Mouse (Mus musculus): ENCODE measurements around the gene Lingo4. TPM values are rescaled to one million over a fixed set of nuclear protein-coding genes. Genes with fewer than 3 reads are reported as not detected.

Gene Lingo4
- polyA plus RNA-seq, 1 experiment = not detected

DNA sequence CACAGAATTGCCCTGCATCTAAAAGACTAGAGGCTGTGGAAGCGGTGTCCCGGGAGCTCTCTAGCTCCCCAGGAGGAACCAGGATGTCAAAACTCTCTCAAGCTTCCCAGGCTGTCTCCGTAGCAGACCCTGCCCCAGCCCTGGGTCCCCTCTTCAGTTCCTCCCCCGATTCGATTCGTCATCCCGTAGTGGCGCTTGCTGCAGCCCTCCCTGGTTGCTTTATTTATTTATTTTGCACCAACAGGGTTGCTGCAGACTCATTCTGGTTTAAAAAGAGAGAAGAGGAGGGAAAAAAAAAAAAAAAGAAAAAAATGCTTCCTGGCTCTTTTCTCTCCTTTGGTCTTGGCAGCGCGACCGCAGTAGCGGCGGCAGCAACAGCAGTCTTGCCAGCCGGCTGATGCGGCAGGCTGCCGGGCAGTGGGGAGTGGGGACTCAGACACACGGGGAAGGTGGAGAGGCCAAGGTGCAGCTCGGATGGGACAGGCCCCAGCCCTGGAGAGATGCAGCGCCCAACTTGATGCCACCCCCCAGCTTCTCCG, 695 bp downstream of the Lingo4 start:
- no peak overlapping the region for H3K27ac ChIP-seq (ENCODE audit: insufficient read depth, low read length)
- 0 out of 2 replicates have a peak, but pooled peaks cover under 1% of the 10 kb centered on the region for H3K4me1 ChIP-seq (ENCODE audit: control insufficient read depth, insufficient read depth, low read length)
- TF ChIP-seq POLR2A (IDR thresholded peaks at IDR 0.05; ENCODE audit: low read depth, low read length) = no peak
- TF ChIP-seq CTCF (IDR thresholded peaks at IDR 0.05; ENCODE audit: borderline replicate concordance, insufficient read depth, low read length) = no peak
- peak overlapping the region; percentile 14; the same call in 1 of the 2 replicates for H3K4me3 ChIP-seq (ENCODE audit: insufficient read depth, low read length)

DNA sequence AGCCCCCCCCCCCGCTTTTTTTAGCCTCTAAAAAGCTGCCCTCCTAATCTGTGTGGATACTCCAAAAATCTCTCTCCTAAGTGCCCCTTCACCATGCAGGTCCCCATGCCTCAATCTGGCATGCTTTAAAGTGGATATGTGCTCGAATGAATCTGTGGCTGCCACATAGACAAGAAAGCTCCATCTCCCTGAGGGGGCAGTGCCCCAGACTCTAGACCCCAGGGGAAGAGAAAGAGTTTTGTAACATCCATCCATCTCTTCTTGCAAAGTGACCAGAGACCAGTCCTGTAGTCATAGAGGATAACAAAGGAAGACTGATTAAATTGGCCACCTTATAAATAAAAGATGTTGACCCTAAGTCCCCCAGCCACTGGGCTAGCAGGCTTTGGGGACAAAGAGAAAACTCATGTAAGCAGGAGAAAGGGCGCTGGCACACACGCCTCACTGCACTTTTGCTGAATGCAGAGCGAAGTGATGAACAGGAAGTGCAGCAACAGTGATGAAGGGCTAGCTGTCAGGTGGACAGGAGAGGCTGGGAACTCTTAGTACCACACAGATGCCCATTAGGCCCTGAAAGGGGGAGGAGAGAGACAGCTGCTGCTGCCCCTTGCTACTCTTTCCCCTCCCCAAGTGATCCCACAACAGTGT, 1.5 kb downstream of the Lingo4 start:
- TF ChIP-seq CTCF (IDR thresholded peaks at IDR 0.05; ENCODE audit: borderline replicate concordance, insufficient read depth, low read length) (no peak), POLR2A (IDR thresholded peaks at IDR 0.05; ENCODE audit: low read depth, low read length) (no peak)
- no peak overlapping the region for H3K4me3 ChIP-seq (ENCODE audit: insufficient read depth, low read length)
- peaks cover 5% of the 10 kb centered on the region; the same call in 1 of the 2 replicates for H3K4me1 ChIP-seq (ENCODE audit: control insufficient read depth, insufficient read depth, low read length)
- H3K27ac ChIP-seq (ENCODE audit: insufficient read depth, low read length) = no peak overlapping the region

DNA sequence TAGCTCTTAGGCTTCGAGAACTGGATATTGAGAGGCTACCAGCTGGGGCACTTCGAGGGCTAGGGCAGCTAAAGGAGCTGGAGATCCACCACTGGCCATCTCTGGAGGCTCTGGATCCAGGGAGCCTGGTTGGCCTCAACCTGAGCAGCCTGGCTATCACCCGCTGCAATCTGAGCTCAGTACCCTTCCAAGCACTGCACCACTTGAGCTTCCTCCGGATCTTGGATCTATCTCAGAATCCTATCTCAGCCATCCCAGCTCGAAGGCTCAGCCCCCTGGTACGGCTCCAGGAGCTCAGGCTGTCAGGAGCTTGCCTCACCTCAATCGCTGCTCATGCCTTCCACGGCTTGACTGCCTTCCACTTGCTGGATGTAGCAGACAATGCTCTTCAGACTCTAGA, 4.1 kb downstream of the Lingo4 start:
- TF ChIP-seq POLR2A (IDR thresholded peaks at IDR 0.05; ENCODE audit: low read depth, low read length) (no peak), CTCF (IDR thresholded peaks at IDR 0.05; ENCODE audit: borderline replicate concordance, insufficient read depth, low read length) (no peak)
- no peak overlapping the region for H3K4me3 ChIP-seq (ENCODE audit: insufficient read depth, low read length)
- no peak overlapping the region for H3K27ac ChIP-seq (ENCODE audit: insufficient read depth, low read length)
- H3K4me1 ChIP-seq (ENCODE audit: control insufficient read depth, insufficient read depth, low read length) = peaks cover 5% of the 10 kb centered on the region; the same call in 1 of the 2 replicates

DNA sequence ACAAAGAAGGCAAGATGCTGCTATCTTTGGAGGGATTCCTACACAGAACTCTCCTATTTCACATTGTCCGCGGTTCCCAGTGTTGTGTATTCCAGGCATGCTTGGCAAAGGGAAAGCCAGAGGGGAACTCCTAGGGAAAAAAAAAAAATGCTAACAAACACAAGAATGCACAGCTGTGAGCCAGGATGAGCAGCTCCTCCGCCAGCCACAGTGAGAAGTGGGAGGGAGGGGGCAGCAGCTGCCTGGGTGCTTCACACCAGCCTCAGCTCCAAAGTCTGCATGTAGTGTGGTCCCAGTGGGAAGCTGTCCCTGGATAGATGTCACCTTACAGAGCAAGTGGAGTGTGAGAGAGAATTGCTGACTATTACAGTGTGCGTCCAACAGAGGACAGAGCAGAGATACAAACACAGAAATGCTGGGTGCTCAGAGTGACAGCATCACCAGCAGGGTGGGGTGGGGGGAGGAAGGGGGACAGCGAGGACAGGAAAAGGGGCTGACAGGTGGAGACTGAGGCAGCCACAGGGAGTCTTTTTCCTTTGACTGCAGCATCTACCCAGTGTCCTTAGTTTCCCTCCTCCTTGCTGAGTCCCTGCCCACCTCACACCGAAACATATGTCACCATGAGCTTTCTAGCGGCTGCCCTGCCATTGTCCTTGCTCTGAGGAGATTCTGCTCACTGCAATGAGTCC, 6.2 kb downstream of the Lingo4 start:
- TF ChIP-seq POLR2A (IDR thresholded peaks at IDR 0.05; ENCODE audit: low read depth, low read length) (no peak), CTCF (IDR thresholded peaks at IDR 0.05; ENCODE audit: borderline replicate concordance, insufficient read depth, low read length) (no peak)
- no peak overlapping the region for H3K4me3 ChIP-seq (ENCODE audit: insufficient read depth, low read length)
- no peak overlapping the region for H3K27ac ChIP-seq (ENCODE audit: insufficient read depth, low read length)
- H3K4me1 ChIP-seq (ENCODE audit: control insufficient read depth, insufficient read depth, low read length) = peaks cover 5% of the 10 kb centered on the region; the same call in 1 of the 2 replicates

- peaks cover 5% of the 10 kb centered on the region; the same call in 1 of the 2 replicates for H3K4me1 ChIP-seq (ENCODE audit: control insufficient read depth, insufficient read depth, low read length)
- TF ChIP-seq POLR2A (IDR thresholded peaks at IDR 0.05; ENCODE audit: low read depth, low read length) (no peak), CTCF (IDR thresholded peaks at IDR 0.05; ENCODE audit: borderline replicate concordance, insufficient read depth, low read length) (no peak)
- no peak overlapping the region for H3K27ac ChIP-seq (ENCODE audit: insufficient read depth, low read length)
- H3K4me3 ChIP-seq (ENCODE audit: insufficient read depth, low read length) = no peak overlapping the region
Observed at GRCm38 (mm10) chr3:94405561-94405960, 7.2 kb downstream of the Lingo4 start.

DNA sequence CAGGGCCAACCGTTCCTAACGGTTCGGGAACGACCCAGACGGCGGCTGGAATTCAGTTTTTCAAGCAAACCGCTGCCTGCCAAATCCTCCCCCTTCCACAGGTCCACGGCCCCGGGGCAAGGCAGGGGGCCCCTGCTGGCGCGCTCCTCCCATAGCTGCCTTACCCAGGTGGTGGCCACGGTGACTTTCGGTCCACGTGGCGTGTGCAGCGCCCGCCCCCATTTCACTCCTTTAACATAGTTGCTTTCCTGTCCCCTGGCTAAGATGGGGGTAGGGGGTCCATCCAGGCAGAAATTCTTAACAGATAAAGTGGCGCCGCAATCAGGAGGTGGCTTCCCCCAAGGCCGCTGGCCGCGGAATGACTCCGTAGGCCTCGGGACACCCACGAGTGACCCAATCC, 14.2 kb downstream of the Lingo4 start:
- no peak overlapping the region for H3K27ac ChIP-seq (ENCODE audit: insufficient read depth, low read length)
- H3K4me1 ChIP-seq (ENCODE audit: control insufficient read depth, insufficient read depth, low read length) = no peaks in the 10 kb centered on the region
- H3K4me3 ChIP-seq (ENCODE audit: insufficient read depth, low read length) = peak overlapping the region; percentile 48
- TF ChIP-seq CTCF (IDR thresholded peaks at IDR 0.05; ENCODE audit: borderline replicate concordance, insufficient read depth, low read length) = no peak
- TF ChIP-seq POLR2A (IDR thresholded peaks at IDR 0.05; ENCODE audit: low read depth, low read length) = no peak

- no peak within 1 kb of the TSS for H3K27ac ChIP-seq (ENCODE audit: insufficient read depth, low read length)
- no peaks in the 10 kb centered on the region for H3K4me1 ChIP-seq (ENCODE audit: control insufficient read depth, insufficient read depth, low read length)
- TF ChIP-seq POLR2A (IDR thresholded peaks at IDR 0.05; ENCODE audit: low read depth, low read length) (peak; percentile 52; the same call in 1 of the 2 replicates), CTCF (IDR thresholded peaks at IDR 0.05; ENCODE audit: borderline replicate concordance, insufficient read depth, low read length) (no peak)
- peak within 1 kb of the TSS; percentile 48 for H3K4me3 ChIP-seq (ENCODE audit: insufficient read depth, low read length)
Observed at GRCm38 (mm10) chr3:94413031-94413679, 14.8 kb downstream of the Lingo4 start, which contains the start of gene Tdrkh. TSS of gene Tdrkh (plus strand) at chr3:94413273.

GRCm38 (mm10) chr3:94430980-94431379, 32.7 kb downstream of the Lingo4 start:
- no peak for TF ChIP-seq POLR2A (IDR thresholded peaks at IDR 0.05; ENCODE audit: low read depth, low read length)
- Histone ChIP-seq H3K27ac (ENCODE audit: insufficient read depth, low read length) (no peak overlapping the region), H3K4me1 (ENCODE audit: control insufficient read depth, insufficient read depth, low read length) (no peaks in the 10 kb centered on the region), H3K4me3 (ENCODE audit: insufficient read depth, low read length) (no peak overlapping the region)

DNA sequence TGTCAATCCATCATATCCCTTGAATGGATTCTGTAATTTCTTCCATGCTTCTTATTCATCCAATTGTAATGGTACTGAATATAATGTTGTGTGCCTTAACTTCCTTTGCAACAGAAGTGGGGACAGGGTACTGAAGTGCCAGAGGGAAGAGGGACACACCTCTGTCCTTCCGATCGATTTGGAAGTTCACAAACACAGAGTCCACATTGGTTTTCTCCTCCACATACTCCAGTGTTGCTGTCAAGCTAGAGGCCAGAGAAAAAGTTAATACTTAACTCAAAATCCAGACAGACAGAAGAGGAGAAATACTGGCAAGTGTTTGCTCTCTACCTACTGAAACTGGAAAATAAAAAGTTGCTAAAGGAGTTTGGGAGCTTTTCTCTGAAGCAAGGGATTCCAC, 36.0 kb downstream of the Lingo4 start:
- no peak for TF ChIP-seq POLR2A (IDR thresholded peaks at IDR 0.05; ENCODE audit: low read depth, low read length)
- Histone ChIP-seq H3K4me1 (ENCODE audit: control insufficient read depth, insufficient read depth, low read length) (no peaks in the 10 kb centered on the region), H3K27ac (ENCODE audit: insufficient read depth, low read length) (no peak overlapping the region), H3K4me3 (ENCODE audit: insufficient read depth, low read length) (no peak overlapping the region)
